Mouse (Mus musculus) cerebellum, adult 2 months (tissue): Measurements from ENCODE around the gene Pbx3.

ENCODE experiments used
- CTCF ChIP-seq: fragments of 200-500 bp; IDR thresholded peaks from 2 replicates; pipeline ENCODE4 v1.5.1; 2011; ENCODE audit warnings: low read depth, mild to moderate bottlenecking, control low read depth, low read length, moderate library complexity, borderline replicate concordance; ENCODE audit not compliant: insufficient read depth
- POLR2A ChIP-seq: fragments of 200-500 bp; IDR thresholded peaks from 2 replicates; pipeline ENCODE4 v1.6.1; 2011; ENCODE audit warnings: low read length, control low read depth, borderline replicate concordance; ENCODE audit not compliant: insufficient read depth

DNA sequence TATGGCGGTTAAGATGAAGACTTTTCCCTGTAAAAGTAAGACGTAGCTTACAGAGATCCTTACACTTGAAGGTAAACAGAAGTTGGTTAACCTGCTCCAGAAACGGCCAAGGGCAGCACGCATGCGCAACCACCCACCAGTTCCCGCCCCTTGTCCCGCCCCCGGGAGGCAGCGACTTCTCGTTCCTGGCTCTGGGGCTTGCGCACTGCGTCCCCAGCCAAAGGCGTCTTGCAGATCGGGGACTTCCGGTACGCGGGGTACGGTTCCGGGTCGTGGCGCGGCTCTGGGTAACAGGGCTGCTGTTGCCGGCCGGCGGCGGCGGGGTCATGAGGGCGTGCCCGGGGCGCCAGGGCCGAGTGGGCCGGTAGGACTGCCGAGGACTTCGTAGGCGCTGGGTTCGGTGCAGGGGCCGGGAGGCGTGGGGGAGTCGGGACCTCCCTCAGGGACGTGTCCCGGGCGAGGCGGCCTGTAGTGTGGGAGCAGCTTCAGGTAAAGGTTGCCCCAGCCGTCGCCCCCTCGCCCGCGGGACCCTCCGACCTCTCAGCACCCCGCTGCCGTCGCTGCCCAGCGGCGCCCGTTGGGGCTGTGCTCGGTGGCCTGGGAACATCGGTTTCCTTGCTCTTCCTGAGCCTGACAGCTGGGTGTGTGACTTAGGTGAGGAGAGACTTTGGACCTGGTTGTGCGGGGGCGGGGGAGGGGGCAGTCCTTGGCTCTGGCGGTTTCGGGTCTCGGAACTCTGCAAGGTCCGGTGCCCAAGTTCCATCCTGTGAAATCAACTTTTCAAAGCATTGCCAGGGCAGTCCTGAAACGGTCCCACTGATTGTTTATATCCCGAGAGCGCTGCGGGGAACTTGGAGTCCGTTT, 33.9 kb upstream of the Pbx3 start, which contains the start of gene Mapkap1:
- TF ChIP-seq CTCF: no peak
- peak; percentile 67; the same call in 1 of the 2 replicates for TF ChIP-seq POLR2A
